Mouse (Mus musculus) lung, embryonic 16.5 days (tissue): ENCODE data around the gene Clcc1. TPM values are rescaled to one million over a fixed set of nuclear protein-coding genes. Genes with fewer than 3 reads are reported as not detected.
A peak's percentile ranks its signal among the peaks of the same experiment; 100 is the strongest.

ENCODE experiments used
- ATAC-seq: fragments of 200-750 bp; cut with Nextera tagmentation; 2 replicates; pipeline ENCODE4 v1.8.0; 2017; ENCODE audit warnings: low read depth, mild to moderate bottlenecking, moderate library complexity
- H3K27ac ChIP-seq: fragments of 300-500 bp; sonication (generic); 2 replicates; pipeline ENCODE4 v1.5.1; 2014; ENCODE audit warnings: mild to moderate bottlenecking, control low read depth, low read length
- H3K27me3 ChIP-seq: fragments of 300-500 bp; sonication (generic); 2 replicates; pipeline ENCODE4 v1.6.1; 2014; ENCODE audit warnings: low read depth, low read length, mixed read lengths; ENCODE audit not compliant: control insufficient read depth, insufficient read depth
- H3K36me3 ChIP-seq: fragments of 300-500 bp; sonication (generic); 2 replicates; pipeline ENCODE4 v1.6.1; 2014; ENCODE audit warnings: low read length; ENCODE audit not compliant: control insufficient read depth, insufficient read depth
- H3K4me1 ChIP-seq: fragments of 300-500 bp; sonication (generic); replicated peaks from 2 replicates; pipeline ENCODE4 v1.6.1; 2014; ENCODE audit warnings: low read length, mixed read lengths; ENCODE audit not compliant: control insufficient read depth, insufficient read depth
- H3K4me2 ChIP-seq: fragments of 300-500 bp; sonication (generic); 2 replicates; pipeline ENCODE4 v1.6.1; 2014; ENCODE audit warnings: low read depth, low read length, control low read depth
- H3K4me3 ChIP-seq: fragments of 300-500 bp; sonication (generic); 2 replicates; pipeline ENCODE4 v1.5.1; 2014; ENCODE audit warnings: mild to moderate bottlenecking, low read length, control low read depth
- H3K9ac ChIP-seq: fragments of 300-500 bp; sonication (generic); 2 replicates; pipeline ENCODE4 v1.6.1; 2014; ENCODE audit warnings: low read length, control low read depth
- H3K9me3 ChIP-seq: fragments of 300-500 bp; sonication (generic); 2 replicates; pipeline ENCODE4 v1.6.1; 2016; ENCODE audit warnings: low read length; ENCODE audit not compliant: control insufficient read depth
- WGBS: fragments of 180-500 bp; shearing (Covaris S2); extraction: QIAGEN DNeasy Blood & Tissue Kit; methylation state at CpG from one replicate; pipeline ENCODE4 v1.1.7; 2014; 5-methylcytosine and 5-hydroxymethylcytosine counted together
- polyA plus RNA-seq: library from polyadenylated mRNA; unstranded; fragments of >200 nt; fragmentation: Nextera tagmentation; extraction: Ambion mirVana; gene quantifications from 2 replicates; pipeline ENCODE4 v1.2.1, GENCODE M21; 2015

Gene Clcc1
- polyA plus RNA-seq, 1 experiment from 2014 or later: 91.7 TPM

DNA sequence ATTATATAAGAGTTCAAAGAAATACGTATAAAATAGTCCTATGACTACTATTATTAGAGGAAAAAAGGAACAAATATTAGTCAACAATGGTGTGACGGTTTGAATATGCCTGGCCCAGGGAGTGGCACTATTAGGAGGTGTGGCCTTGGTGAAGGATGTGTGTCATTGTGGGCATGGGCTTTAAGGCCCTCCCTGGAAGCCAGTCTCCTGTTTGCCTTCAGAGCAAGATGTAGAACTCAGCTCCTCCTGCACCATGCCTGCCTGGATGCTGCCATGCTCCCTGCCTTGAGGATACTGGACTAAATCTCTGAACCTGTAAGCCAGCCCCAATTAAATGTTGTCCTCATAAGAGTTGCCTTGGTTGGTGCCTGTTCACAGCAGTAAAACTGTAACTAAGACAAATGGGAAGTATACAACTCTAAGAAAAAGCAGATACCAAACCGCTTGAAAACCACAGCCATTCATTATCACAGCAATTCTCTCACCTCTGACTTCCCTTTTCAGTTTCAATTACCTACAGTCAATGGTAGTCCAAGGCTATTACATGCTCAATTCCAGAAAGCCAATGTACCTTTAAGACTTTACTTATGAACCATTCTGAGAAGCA lies 64.3 kb downstream of the Clcc1 start:
- Histone ChIP-seq H3K9me3 (no peaks in the 10 kb centered on the region), H3K27me3 (no peaks in the 10 kb centered on the region; the same call in 1 of the 2 replicates), H3K36me3 (no peaks in the 10 kb centered on the region), H3K4me1 (peaks cover 21% of the 10 kb centered on the region), H3K9ac (no peak overlapping the region), H3K4me3 (no peak overlapping the region), H3K27ac (no peak overlapping the region), H3K4me2 (no peak overlapping the region)
- WGBS: 78% methylated on average over 3 of the region's 3 CpGs
- ATAC-seq: no peak

DNA sequence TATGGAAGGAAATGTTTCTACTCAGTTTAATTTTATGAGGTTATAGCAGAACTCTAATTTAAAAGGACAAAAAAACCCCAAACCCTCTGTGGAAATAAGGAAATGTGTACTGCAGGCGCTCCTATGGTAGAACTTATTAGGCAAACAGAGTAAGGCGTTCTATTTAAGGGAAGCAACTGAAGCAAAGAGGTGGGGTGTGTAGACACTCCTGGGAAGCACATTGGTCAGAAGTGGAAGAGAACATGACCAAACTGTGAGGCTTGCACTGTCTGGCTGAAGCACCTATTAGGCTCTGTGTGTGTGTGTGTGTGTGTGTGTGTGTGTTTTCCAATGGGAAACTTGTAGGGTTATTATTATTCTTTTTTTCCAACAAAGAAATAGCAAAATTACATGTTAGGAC lies 65.6 kb downstream of the Clcc1 start:
- Histone ChIP-seq H3K4me3 (no peak overlapping the region), H3K9ac (no peak overlapping the region), H3K4me2 (no peak overlapping the region), H3K27ac (no peak overlapping the region), H3K36me3 (no peaks in the 10 kb centered on the region), H3K9me3 (no peaks in the 10 kb centered on the region), H3K27me3 (no peaks in the 10 kb centered on the region; the same call in 1 of the 2 replicates), H3K4me1 (peaks cover 22% of the 10 kb centered on the region)
- WGBS: 68% methylated on average over 2 of the region's 2 CpGs
- ATAC-seq: no peak

DNA sequence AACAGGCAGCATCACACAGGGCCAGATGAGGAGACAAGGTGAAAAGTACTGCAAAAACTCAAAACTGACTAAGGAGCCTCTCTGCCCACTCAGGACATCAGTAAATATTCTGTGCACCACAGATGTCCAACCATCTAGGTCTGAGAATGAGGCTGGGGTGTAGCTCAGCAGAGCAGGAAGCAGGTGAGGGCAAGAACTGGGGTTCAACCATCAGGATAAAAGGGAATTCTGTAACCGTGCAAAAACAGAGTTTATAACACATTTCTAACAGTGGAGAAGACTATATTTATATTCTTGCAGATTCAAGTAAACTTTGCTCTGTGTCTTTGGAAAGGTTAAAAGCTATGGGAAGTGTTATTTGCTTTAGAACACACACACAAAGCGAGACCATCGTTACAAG lies 66.0 kb downstream of the Clcc1 start:
- H3K4me3 ChIP-seq: no peak overlapping the region
- no peak overlapping the region for H3K4me2 ChIP-seq
- H3K4me1 ChIP-seq: peaks cover 22% of the 10 kb centered on the region
- no peak overlapping the region for H3K9ac ChIP-seq
- no peak overlapping the region for H3K27ac ChIP-seq
- ATAC-seq: no peak
- no peaks in the 10 kb centered on the region for H3K9me3 ChIP-seq
- H3K36me3 ChIP-seq: no peaks in the 10 kb centered on the region
- no peaks in the 10 kb centered on the region; the same call in 1 of the 2 replicates for H3K27me3 ChIP-seq
- 57% methylated on average over 3 of the region's 3 CpGs for WGBS

DNA sequence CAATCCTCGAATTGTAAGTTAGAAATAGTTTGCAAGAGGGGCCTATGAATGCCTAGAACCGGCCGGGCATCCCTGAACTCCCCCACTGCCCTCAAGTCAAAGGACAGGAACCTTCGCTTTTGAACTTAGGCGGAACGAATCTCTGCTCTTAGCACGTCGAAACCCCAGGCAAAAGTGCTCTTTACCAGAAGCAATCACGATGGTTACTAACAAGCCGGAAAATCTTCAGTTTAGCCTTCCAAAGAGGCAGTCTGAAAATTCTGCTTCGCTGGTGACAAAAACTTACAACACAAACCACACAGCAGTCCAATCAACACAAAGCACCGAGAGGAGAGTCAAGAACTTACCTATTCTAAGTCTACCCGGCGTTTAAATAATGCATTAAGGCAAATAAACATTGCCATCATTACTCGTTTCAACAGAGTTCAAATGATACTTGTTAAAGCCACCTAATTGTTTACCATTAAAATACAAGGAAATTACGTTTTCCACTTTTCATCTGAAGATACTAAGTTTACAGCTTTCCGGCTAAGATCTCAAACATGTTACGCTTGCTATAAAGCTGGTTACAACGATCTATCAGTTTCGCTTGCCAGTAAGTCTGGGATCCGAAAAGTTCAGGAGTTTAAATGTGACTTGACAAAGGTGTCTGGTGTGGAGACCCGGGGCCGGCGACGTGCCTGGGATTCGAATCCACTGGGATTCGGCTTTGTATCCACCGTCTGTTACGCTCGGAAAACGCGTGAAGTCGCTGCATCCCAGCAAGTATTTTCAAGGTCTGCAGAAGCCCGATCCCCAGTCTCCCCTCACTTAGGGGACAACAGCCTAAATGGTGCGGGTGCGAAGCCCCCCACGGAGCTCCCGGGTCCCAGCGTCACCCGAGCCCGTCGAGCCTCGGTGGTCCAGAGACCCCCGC lies 67.6 kb downstream of the Clcc1 start:
- Histone ChIP-seq H3K4me2 (peak overlapping the region; percentile 84), H3K4me3 (peak overlapping the region; percentile 69), H3K4me1 (peaks cover 22% of the 10 kb centered on the region), H3K9me3 (no peaks in the 10 kb centered on the region), H3K27ac (peak overlapping the region; percentile 94), H3K36me3 (no peaks in the 10 kb centered on the region), H3K9ac (peak overlapping the region; percentile 83), H3K27me3 (no peaks in the 10 kb centered on the region; the same call in 1 of the 2 replicates)
- no peak; the same call in 1 of the 2 replicates for ATAC-seq
- WGBS: under 1% methylated on average over 44 of the region's 44 CpGs

DNA sequence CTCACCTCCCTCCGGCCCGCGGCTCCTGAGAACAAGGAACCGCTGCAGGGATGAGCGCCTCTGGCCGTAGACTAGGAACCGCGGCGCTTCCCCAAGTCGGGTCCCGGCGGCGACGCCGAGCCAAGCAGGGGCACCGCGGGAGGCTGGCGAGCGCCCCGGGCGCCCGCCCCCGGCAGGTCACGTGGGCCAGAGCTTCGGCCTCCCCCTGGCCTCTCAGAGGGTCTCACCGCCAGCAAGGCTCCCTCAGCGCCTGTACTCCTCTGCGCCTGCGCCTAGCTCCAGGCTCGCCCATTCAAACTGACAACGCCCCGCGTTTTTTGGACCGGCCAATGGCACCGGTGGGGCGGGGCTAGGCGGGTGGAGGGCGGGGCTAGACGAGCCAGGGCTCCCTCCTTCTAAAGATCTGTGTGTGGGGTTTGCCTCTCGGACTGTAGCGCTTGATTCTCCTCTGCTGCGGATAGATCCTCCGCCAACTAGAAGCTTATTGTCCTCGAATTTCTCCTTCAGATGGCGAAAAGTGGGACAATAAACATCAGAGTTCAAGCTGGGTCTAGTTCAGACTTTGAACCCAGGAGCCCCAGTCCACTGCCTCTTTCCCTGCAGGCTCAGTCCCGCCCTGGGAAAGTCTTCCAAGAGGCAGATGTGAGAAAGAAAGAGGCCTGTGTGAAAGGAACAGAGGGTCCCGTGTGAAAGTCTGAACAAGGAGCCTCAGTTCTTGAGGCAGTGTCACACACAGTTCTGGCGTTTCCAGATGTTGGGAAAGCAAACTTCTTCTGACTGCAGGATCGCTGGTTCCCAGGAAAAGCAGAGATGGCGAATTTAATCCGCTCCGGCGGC lies 68.5 kb downstream of the Clcc1 start, which contains the start of gene Gpsm2:
Gpsm2 (minus strand) TSS at position 274 of the 837 bp plus-strand sequence.
- ATAC-seq: peak; percentile 99

DNA sequence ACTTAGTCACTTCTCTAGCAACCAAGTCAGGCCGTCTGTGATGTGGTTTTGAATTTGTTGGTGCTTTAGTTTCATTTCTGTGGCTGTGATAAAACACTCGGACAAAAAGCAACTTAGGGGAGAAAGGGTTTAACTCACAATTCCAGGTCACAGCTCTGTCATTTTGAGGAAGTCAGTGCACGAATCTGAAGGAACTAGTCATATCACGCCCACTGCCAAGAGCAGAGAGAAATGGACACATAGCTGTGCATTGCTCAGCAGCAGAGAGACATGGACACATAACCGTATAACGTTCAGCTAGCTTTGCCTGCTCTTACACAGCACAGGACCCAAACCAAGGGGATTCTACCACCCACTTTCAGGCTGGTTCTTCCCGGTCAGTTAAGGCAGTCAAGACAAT lies 72.7 kb downstream of the Clcc1 start:
- 83% methylated on average over 7 of the region's 7 CpGs for WGBS
- ATAC-seq: no peak
- peaks cover 5% of the 10 kb centered on the region; the same call in 1 of the 2 replicates for H3K4me1 ChIP-seq
- H3K27ac ChIP-seq: no peak overlapping the region
- H3K4me3 ChIP-seq: no peak overlapping the region
- H3K9ac ChIP-seq: no peak overlapping the region
- 0 out of 2 replicates have a peak, but pooled peaks cover 2% of the 10 kb centered on the region for H3K9me3 ChIP-seq
- H3K27me3 ChIP-seq: no peaks in the 10 kb centered on the region
- H3K4me2 ChIP-seq: no peak overlapping the region
- H3K36me3 ChIP-seq: no peaks in the 10 kb centered on the region

More for the DNA sequence above, 68.5 kb downstream of the Clcc1 start, which contains the start of gene Gpsm2:
- peak within 1 kb of the TSS; percentile 94 for H3K27ac ChIP-seq
- no peaks in the 10 kb centered on the region for H3K36me3 ChIP-seq
- peak within 1 kb of the TSS; percentile 69 for H3K4me3 ChIP-seq
- H3K27me3 ChIP-seq: no peaks in the 10 kb centered on the region
- peak within 1 kb of the TSS; percentile 84 for H3K4me2 ChIP-seq
- no peaks in the 10 kb centered on the region for H3K9me3 ChIP-seq
- peaks cover 22% of the 10 kb centered on the region for H3K4me1 ChIP-seq
- 2% methylated on average over 53 of the region's 53 CpGs for WGBS
- H3K9ac ChIP-seq: peak within 1 kb of the TSS; percentile 83

DNA sequence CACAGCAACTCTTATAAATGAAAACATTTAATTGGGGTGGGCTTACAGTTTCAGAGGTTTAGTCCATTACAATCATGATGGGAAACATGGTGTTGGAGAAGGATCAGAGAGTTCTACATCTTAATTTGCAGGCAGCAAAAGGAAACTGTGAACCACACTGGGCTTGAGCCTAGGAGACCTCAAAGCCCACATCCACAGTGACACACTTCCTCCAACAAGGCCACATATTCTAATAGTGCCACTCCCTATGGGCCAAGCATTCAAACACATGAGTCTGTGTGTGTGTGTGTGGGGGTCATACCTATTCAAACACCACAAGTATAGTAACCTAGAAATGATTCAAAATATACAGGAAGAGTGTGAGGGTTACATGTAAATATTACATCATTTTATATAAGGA lies 73.6 kb downstream of the Clcc1 start:
- Histone ChIP-seq H3K9ac (no peak overlapping the region), H3K27me3 (no peaks in the 10 kb centered on the region), H3K9me3 (0 out of 2 replicates have a peak, but pooled peaks cover 2% of the 10 kb centered on the region), H3K36me3 (no peaks in the 10 kb centered on the region), H3K4me1 (peaks cover 5% of the 10 kb centered on the region; the same call in 1 of the 2 replicates), H3K27ac (no peak overlapping the region), H3K4me2 (no peak overlapping the region), H3K4me3 (no peak overlapping the region)
- ATAC-seq: no peak

DNA sequence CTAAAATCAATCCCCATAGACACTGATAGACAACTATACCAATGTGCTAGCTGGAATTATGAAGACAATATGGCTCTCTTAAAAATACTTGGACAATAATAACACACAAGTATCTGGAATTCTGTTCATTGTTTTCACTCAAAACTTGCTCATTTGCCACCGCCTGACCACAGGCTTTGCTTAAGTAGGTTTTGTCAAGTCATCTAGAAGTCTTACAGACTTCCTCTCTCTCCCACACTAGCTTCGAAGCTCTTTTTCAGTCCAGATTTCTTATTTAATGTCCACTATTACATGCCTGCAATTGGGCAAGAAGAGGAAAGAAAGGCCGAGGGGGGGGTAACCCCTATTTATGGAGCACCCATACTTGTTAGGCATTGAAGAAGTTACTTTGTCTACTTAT lies 74.1 kb downstream of the Clcc1 start:
- Histone ChIP-seq H3K9ac (no peak overlapping the region), H3K27me3 (no peaks in the 10 kb centered on the region), H3K4me1 (peaks cover 3% of the 10 kb centered on the region; the same call in 1 of the 2 replicates), H3K36me3 (no peaks in the 10 kb centered on the region), H3K4me3 (no peak overlapping the region), H3K9me3 (0 out of 2 replicates have a peak, but pooled peaks cover 2% of the 10 kb centered on the region), H3K27ac (no peak overlapping the region), H3K4me2 (no peak overlapping the region)
- 92% methylated on average over 3 of the region's 3 CpGs for WGBS
- no peak for ATAC-seq
